Mouse (Mus musculus): ENCODE measurements around the gene Grid1. TPM values are rescaled to one million over a fixed set of nuclear protein-coding genes. Genes with fewer than 3 reads are reported as not detected.

The Grid1 gene
- polyA plus RNA-seq, 1 experiment = 0.13 TPM

DNA sequence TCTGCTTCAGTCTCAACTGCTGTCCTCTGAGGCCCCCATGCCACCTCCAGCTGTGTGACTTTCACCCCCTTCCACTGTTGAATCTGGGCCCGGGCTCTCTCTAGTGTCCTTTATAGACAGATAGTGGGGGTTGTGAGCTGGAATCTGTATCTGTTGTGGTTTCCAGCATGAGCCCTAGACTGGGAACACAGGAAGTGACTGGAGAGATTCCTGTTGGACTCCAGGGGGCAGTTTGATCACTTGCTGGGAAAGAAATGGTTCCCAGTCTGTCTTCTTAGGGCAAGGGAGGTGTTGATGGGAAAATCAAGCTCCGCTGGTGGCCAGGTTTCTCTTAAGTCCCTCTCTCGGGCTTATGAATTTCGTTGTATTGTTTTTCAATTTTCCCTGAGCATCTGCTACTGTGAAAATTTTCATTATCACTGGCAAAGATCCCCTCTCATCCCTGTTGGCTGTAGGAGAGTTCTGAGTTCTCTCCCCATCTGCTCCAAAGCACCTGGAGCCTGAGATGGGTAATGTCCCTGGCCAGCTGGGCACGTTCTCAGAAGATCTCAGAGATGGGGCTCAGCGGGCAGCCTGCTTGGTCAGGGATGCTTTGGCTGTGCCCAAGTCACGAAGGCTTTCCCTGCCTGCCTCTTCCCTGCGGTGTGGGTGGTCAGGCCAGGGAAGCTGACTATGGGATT is 110.3 kb downstream of the Grid1 start:
- 72% methylated on average over 8 of the region's 8 CpGs for WGBS
- TF ChIP-seq POLR2A (IDR thresholded peaks at IDR 0.05; ENCODE audit: borderline replicate concordance, extremely low read depth, low read depth, low read length) (no peak), CTCF (IDR thresholded peaks at IDR 0.05; ENCODE audit: insufficient read depth, low read length) (no peak)
- H3K4me1 ChIP-seq (ENCODE audit: control insufficient read depth, insufficient read depth, low read length) = no peaks in the 10 kb centered on the region
- no peak for DNase-seq
- no peak overlapping the region for H3K4me3 ChIP-seq (replicated peaks; ENCODE audit: extremely low read depth, low read depth, low read length)

DNA sequence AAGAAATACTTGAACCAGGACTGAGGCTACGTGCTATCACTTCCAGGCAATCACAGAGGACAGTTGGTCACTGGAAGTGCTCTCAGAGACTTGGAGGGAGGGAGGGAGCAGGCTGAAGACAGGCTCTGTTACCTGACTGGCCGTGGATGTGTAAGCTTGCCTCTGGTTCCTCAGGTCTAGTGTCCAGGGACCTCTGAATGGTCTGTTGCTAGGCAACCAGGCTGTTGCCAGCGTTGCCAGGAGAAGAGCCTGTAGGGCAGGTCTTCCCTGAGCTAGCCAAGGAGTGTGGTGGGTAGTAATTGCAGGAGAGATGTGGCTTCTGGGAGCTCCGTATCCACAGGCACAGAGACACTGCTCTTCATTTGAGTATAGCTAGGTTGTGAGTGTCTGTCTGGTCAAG is 113.3 kb downstream of the Grid1 start:
- no peak for DNase-seq
- 37% methylated on average over 4 of the region's 4 CpGs for WGBS

GRCm38 (mm10) chr14:34936192-34936770 is 116.4 kb downstream of the Grid1 start:
- Histone ChIP-seq H3K4me3 (replicated peaks; ENCODE audit: extremely low read depth, low read depth, low read length) (no peak overlapping the region), H3K4me1 (ENCODE audit: control insufficient read depth, insufficient read depth, low read length) (no peaks in the 10 kb centered on the region)
- TF ChIP-seq CTCF (IDR thresholded peaks at IDR 0.05; ENCODE audit: insufficient read depth, low read length) (no peak), POLR2A (IDR thresholded peaks at IDR 0.05; ENCODE audit: borderline replicate concordance, extremely low read depth, low read depth, low read length) (no peak)
- 47% methylated on average over 13 of the region's 13 CpGs for WGBS
- DNase-seq = no peak

More for the DNA sequence above, 113.3 kb downstream of the Grid1 start:
- TF ChIP-seq CTCF (IDR thresholded peaks at IDR 0.05; ENCODE audit: insufficient read depth, low read length) (no peak), POLR2A (IDR thresholded peaks at IDR 0.05; ENCODE audit: borderline replicate concordance, extremely low read depth, low read depth, low read length) (no peak)
- H3K4me1 ChIP-seq (ENCODE audit: control insufficient read depth, insufficient read depth, low read length) = no peaks in the 10 kb centered on the region
- H3K4me3 ChIP-seq (replicated peaks; ENCODE audit: extremely low read depth, low read depth, low read length) = no peak overlapping the region

- TF ChIP-seq POLR2A (IDR thresholded peaks at IDR 0.05; ENCODE audit: borderline replicate concordance, extremely low read depth, low read depth, low read length) (no peak), CTCF (IDR thresholded peaks at IDR 0.05; ENCODE audit: insufficient read depth, low read length) (no peak)
These were observed 124.6 kb downstream of the Grid1 start for GRCm38 (mm10) chr14:34944390-34944979.

GRCm38 (mm10) chr14:34945471-34946313 is 125.8 kb downstream of the Grid1 start:
- 81% methylated on average over 17 of the region's 17 CpGs for WGBS
- no peak for TF ChIP-seq POLR2A (IDR thresholded peaks at IDR 0.05; ENCODE audit: borderline replicate concordance, extremely low read depth, low read depth, low read length)
- no peak for TF ChIP-seq CTCF (IDR thresholded peaks at IDR 0.05; ENCODE audit: insufficient read depth, low read length)
- Histone ChIP-seq H3K4me1 (ENCODE audit: control insufficient read depth, insufficient read depth, low read length) (no peaks in the 10 kb centered on the region), H3K4me3 (replicated peaks; ENCODE audit: extremely low read depth, low read depth, low read length) (no peak overlapping the region)
- DNase-seq = no peak

More at GRCm38 (mm10) chr14:34944390-34944979, 124.6 kb downstream of the Grid1 start:
- H3K4me3 ChIP-seq (replicated peaks; ENCODE audit: extremely low read depth, low read depth, low read length) = no peak overlapping the region
- no peak for DNase-seq
- H3K4me1 ChIP-seq (ENCODE audit: control insufficient read depth, insufficient read depth, low read length) = no peaks in the 10 kb centered on the region
- WGBS = 89% methylated on average over 14 of the region's 14 CpGs

DNA sequence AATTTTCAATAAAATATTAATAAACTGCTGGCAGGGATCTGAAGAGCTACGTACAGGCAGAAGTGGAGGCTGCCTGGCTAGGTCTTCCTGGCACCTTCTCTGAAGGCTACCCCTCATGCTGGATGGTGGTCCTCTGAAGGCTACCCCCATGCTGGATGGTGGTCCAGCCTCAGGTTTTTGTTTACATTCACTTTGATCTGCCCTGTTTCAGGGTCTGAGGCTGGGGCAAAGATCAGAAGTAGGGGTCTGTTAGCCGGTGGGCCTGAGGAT is 126.3 kb downstream of the Grid1 start:
- Histone ChIP-seq H3K4me1 (ENCODE audit: control insufficient read depth, insufficient read depth, low read length) (no peaks in the 10 kb centered on the region), H3K4me3 (replicated peaks; ENCODE audit: extremely low read depth, low read depth, low read length) (no peak overlapping the region)
- no peak for TF ChIP-seq POLR2A (IDR thresholded peaks at IDR 0.05; ENCODE audit: borderline replicate concordance, extremely low read depth, low read depth, low read length)
- no peak for TF ChIP-seq CTCF (IDR thresholded peaks at IDR 0.05; ENCODE audit: insufficient read depth, low read length)
- WGBS = 71% methylated on average over 2 of the region's 2 CpGs
- DNase-seq = no peak

DNA sequence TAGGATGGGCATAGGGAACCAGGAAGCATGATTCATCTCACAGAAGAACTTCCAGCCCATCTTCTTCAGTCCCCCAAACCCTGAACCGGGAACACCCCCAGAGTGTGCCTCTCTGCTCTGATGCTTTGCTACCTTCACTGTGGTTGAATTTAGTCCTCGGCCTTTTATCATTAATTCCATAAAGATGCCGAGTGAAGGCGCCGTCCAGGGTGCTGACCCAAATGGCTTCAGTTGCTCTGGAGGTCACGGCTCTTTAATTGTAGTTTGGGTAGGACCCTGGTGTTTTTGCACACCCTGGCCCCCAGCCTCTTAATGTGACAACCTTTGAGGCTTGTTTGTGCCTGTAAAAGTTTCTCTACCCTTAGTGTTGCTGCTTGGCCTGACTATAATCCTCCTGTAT is 128.3 kb downstream of the Grid1 start:
- no peak for DNase-seq
- no peak for TF ChIP-seq CTCF (IDR thresholded peaks at IDR 0.05; ENCODE audit: insufficient read depth, low read length)
- no peak for TF ChIP-seq POLR2A (IDR thresholded peaks at IDR 0.05; ENCODE audit: borderline replicate concordance, extremely low read depth, low read depth, low read length)
- Histone ChIP-seq H3K4me1 (ENCODE audit: control insufficient read depth, insufficient read depth, low read length) (no peaks in the 10 kb centered on the region), H3K4me3 (replicated peaks; ENCODE audit: extremely low read depth, low read depth, low read length) (no peak overlapping the region)
- WGBS = 73% methylated on average over 6 of the region's 6 CpGs

GRCm38 (mm10) chr14:34952311-34952710 is 132.4 kb downstream of the Grid1 start:
- Histone ChIP-seq H3K4me3 (replicated peaks; ENCODE audit: extremely low read depth, low read depth, low read length) (no peak overlapping the region), H3K4me1 (ENCODE audit: control insufficient read depth, insufficient read depth, low read length) (no peaks in the 10 kb centered on the region)
- 38% methylated on average over 3 of the region's 3 CpGs for WGBS
- DNase-seq = no peak
- TF ChIP-seq CTCF (IDR thresholded peaks at IDR 0.05; ENCODE audit: insufficient read depth, low read length) = no peak
- TF ChIP-seq POLR2A (IDR thresholded peaks at IDR 0.05; ENCODE audit: borderline replicate concordance, extremely low read depth, low read depth, low read length) = no peak

- Histone ChIP-seq H3K4me3 (replicated peaks; ENCODE audit: extremely low read depth, low read depth, low read length) (no peak overlapping the region), H3K4me1 (ENCODE audit: control insufficient read depth, insufficient read depth, low read length) (no peaks in the 10 kb centered on the region)
- no peak for TF ChIP-seq POLR2A (IDR thresholded peaks at IDR 0.05; ENCODE audit: borderline replicate concordance, extremely low read depth, low read depth, low read length)
- 81% methylated on average over 9 of the region's 9 CpGs for WGBS
- no peak for DNase-seq
These were observed 133.7 kb downstream of the Grid1 start for GRCm38 (mm10) chr14:34953566-34953965.
